Mouse (Mus musculus): ENCODE measurements around the gene Gpr89.

Gene Gpr89

DNA sequence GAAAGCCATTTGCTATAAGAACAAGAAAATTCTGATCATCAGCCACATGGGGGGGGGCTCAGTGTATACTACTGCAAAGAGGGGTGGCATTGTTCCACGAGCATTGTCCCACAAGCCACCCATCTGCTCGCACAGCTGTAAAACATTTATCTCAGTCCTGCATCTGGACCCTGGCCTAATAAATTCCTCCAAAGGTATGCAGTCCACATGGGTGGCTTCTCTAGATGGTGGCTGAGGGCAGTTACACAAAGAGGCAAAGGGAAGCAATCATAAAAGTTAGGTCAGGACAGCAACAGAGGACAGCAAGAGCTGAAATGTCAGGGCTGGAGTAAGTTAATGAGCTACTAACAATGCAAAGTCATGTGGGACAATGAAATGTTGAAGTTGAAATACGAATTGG, 81.4 kb downstream of the Gpr89 start:
- no peak for DNase-seq (ENCODE audit: low spot score)

- DNase-seq (ENCODE audit: low spot score), result no peak
Observed at GRCm38 (mm10) chr3:96821581-96821980, 83.6 kb downstream of the Gpr89 start.

GRCm38 (mm10) chr3:96820116-96820915, 84.8 kb downstream of the Gpr89 start:
- DNase-seq (ENCODE audit: low spot score), result no peak
